ENCODE assay signal across 17 mouse cellular contexts in the genomic region with DNA sequence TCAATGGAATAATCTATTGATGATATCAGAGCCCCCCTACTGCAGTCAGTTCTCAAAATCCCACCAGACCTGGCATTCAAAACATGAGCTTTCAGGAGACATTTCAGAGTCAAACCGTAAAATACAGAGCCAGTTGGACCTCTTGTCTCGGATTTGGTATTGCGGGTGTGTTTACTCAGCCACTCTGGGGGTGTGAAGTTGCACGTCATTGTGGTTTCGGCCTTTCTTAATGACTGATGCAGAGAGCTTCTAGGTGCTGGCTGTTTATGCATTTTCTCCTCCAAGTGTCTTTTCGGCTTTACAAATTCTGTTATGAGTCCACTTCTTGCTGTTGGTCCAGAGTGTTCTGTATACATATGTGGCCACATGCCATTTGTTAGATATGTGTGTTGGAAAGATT.
"Had no signal": no experiment of that assay in that cellular context is flagged by ENCODE, and none has a peak within 500 bp of the region (broad histone marks: within the 10 kb centered on the region; RNA-seq: fewer than 3 reads in every experiment).

No protein-coding gene starts in this region.

- DNase-seq: kidney, adult 8-10 months; kidney, postnatal 10 days; kidney, postnatal 4 days; liver; lung, postnatal 10 days; lung, postnatal 36 days; midbrain, embryonic 14.5 days; thymus, adult 2 months; thymus, postnatal 14 days; thymus, postnatal 4 days had no signal

- H3K27ac ChIP-seq: kidney, embryonic 15.5 days; limb, embryonic 10.5 days; limb, embryonic 13.5 days; liver, embryonic 12.5 days; liver, embryonic 15.5 days; lung, embryonic 15.5 days; neural tube, embryonic 13.5 days had no signal

- H3K4me3 ChIP-seq: kidney, embryonic 15.5 days; limb, embryonic 10.5 days; limb, embryonic 13.5 days; liver, embryonic 12.5 days; liver, embryonic 15.5 days; lung, embryonic 15.5 days; neural tube, embryonic 13.5 days had no signal

- H3K9me3 ChIP-seq: kidney, embryonic 15.5 days; limb, embryonic 10.5 days; limb, embryonic 13.5 days; liver, embryonic 12.5 days; liver, embryonic 15.5 days; lung, embryonic 15.5 days; neural tube, embryonic 13.5 days had no signal

- H3K36me3 ChIP-seq: kidney, embryonic 15.5 days; limb, embryonic 10.5 days; limb, embryonic 13.5 days; liver, embryonic 12.5 days; liver, embryonic 15.5 days; lung, embryonic 15.5 days; neural tube, embryonic 13.5 days had no signal

- H3K4me1 ChIP-seq: kidney, embryonic 15.5 days; limb, embryonic 10.5 days; limb, embryonic 13.5 days; liver, embryonic 12.5 days; liver, embryonic 15.5 days; lung, embryonic 15.5 days; neural tube, embryonic 13.5 days had no signal

- H3K9ac ChIP-seq: kidney, embryonic 15.5 days; limb, embryonic 13.5 days; liver, embryonic 12.5 days; liver, embryonic 15.5 days; lung, embryonic 15.5 days; neural tube, embryonic 13.5 days had no signal

- H3K27me3 ChIP-seq: kidney, embryonic 15.5 days; limb, embryonic 13.5 days; liver, embryonic 12.5 days; liver, embryonic 15.5 days; lung, embryonic 15.5 days; neural tube, embryonic 13.5 days had no signal
